Comparison of ENCODE assay signal across 10 mouse cellular contexts in genomic region chr12:70686971-70687370, GRCm38 (mm10).
DNase-seq lines count a peak whose midpoint lies in the region; ATAC-seq and TF ChIP-seq lines count a peak whose summit lies in the region.
"Had no signal": no experiment of that assay in that cellular context is flagged by ENCODE, and none has a peak within 500 bp of the region (broad histone marks: within the 10 kb centered on the region; RNA-seq: fewer than 3 reads in every experiment).

No protein-coding gene starts in this region.

- no peak overlapping the region for H3K9ac ChIP-seq in lung, embryonic 14.5 days
- H3K9ac ChIP-seq: liver, postnatal 0 days had no signal

- H3K9me3 ChIP-seq in lung, embryonic 14.5 days (ENCODE audit: low read depth, low read length) = no peaks in the 10 kb centered on the region
- no peaks in the 10 kb centered on the region for H3K9me3 ChIP-seq in embryonic facial prominence, embryonic 10.5 days

- no peaks in the 10 kb centered on the region for H3K27me3 ChIP-seq in lung, embryonic 14.5 days (ENCODE audit: insufficient read depth, low read length)
- H3K27me3 ChIP-seq in embryonic facial prominence, embryonic 10.5 days (replicated peaks; ENCODE audit: low read depth, poor library complexity, severe bottlenecking) = no peaks in the 10 kb centered on the region

- no peak overlapping the region for H3K4me2 ChIP-seq in lung, embryonic 14.5 days

- H3K4me3 ChIP-seq in lung, embryonic 14.5 days (ENCODE audit: low read depth, low read length) = no peak overlapping the region
- no peak overlapping the region for H3K4me3 ChIP-seq in embryonic facial prominence, embryonic 10.5 days

- H3K36me3 ChIP-seq in lung, embryonic 14.5 days (ENCODE audit: insufficient read depth) = no peaks in the 10 kb centered on the region
- H3K36me3 ChIP-seq in embryonic facial prominence, embryonic 10.5 days (replicated peaks) = no peaks in the 10 kb centered on the region

- peak; percentile 64 to 81 for DNase-seq in adrenal gland, adult (ENCODE audit: inconsistent age in 2 of 2, low spot score in 1 of 2)
- DNase-seq in adrenal gland, adult 18-20 months (ENCODE audit: low spot score in 2 of 2) = no peak
- peak; percentile 84 for DNase-seq in lung, embryonic 14.5 days
- no peak for DNase-seq in lung, postnatal 25 days (ENCODE audit: low spot score)
- no peak for DNase-seq in embryonic facial prominence, embryonic 10.5 days (ENCODE audit: low spot score)
- peak; percentile 38 to 50 for DNase-seq in lung, postnatal 4 days
- DNase-seq in liver = no peak
- DNase-seq in layer of hippocampus, adult 11-12 months (ENCODE audit: low spot score) = no peak
- DNase-seq: liver, postnatal 0 days had no signal

- 0 out of 2 replicates have a peak, but pooled peaks have one; percentile 7 for ATAC-seq in lung, embryonic 14.5 days (ENCODE audit: insufficient read depth)
- ATAC-seq: liver, postnatal 0 days had no signal

- 43% methylated on average over 12 of the region's 12 CpGs for WGBS in lung, embryonic 14.5 days
- 89% methylated on average over 12 of the region's 12 CpGs for WGBS in embryonic facial prominence, embryonic 10.5 days

- peak overlapping the region; percentile 62; the same call in 1 of the 2 replicates for H3K27ac ChIP-seq in lung, embryonic 14.5 days (ENCODE audit: low read depth)
- peak overlapping the region; percentile 24; the same call in 1 of the 2 replicates for H3K27ac ChIP-seq in embryonic facial prominence, embryonic 10.5 days (replicated peaks)
- H3K27ac ChIP-seq: kidney, postnatal 0 days had no signal

- TF ChIP-seq CTCF in lung, embryonic 14.5 days (IDR thresholded peaks at IDR 0.05; ENCODE audit: low read depth) = no peak

- peaks cover 26% of the 10 kb centered on the region for H3K4me1 ChIP-seq in lung, embryonic 14.5 days (ENCODE audit: insufficient read depth)
- H3K4me1 ChIP-seq in embryonic facial prominence, embryonic 10.5 days = peaks cover 15% of the 10 kb centered on the region

Comparison
In these comparisons a context has a peak if more than half of its experiments do, and no peak if none do; other contexts are left out.
1. DNase-seq: peak in adrenal gland, adult (2 of 2), lung, embryonic 14.5 days (single experiment) and lung, postnatal 4 days (2 of 2); none in adrenal gland, adult 18-20 months (0 of 2), lung, postnatal 25 days (single experiment), embryonic facial prominence, embryonic 10.5 days (single experiment), liver (single experiment) and layer of hippocampus, adult 11-12 months (single experiment).